Mouse (Mus musculus): ENCODE results near the gene Nacad. TPM values are rescaled to one million over a fixed set of nuclear protein-coding genes. Genes with fewer than 3 reads are reported as not detected.

Gene Nacad
- total RNA-seq, 1 experiment from 2014 or later: 0.05 TPM

- peak; percentile 90 for ATAC-seq (replicated peaks in 1 of 2; ENCODE audit: insufficient read depth in 1 of 2, low FRiP score in 2 of 2, low TSS enrichment in 1 of 2, low read depth in 1 of 2, poor library complexity in 2 of 2, severe bottlenecking in 2 of 2)
Measured at GRCm38 (mm10) chr11:6615250-6616205, 9.7 kb upstream of the Nacad start.

GRCm38 (mm10) chr11:6605021-6605481, 802 bp downstream of the Nacad start:
- ATAC-seq (replicated peaks in 1 of 2; ENCODE audit: insufficient read depth in 1 of 2, low FRiP score in 2 of 2, low TSS enrichment in 1 of 2, low read depth in 1 of 2, poor library complexity in 2 of 2, severe bottlenecking in 2 of 2): no peak

GRCm38 (mm10) chr11:6604604-6604936, 1.3 kb downstream of the Nacad start:
- ATAC-seq (replicated peaks in 1 of 2; ENCODE audit: insufficient read depth in 1 of 2, low FRiP score in 2 of 2, low TSS enrichment in 1 of 2, low read depth in 1 of 2, poor library complexity in 2 of 2, severe bottlenecking in 2 of 2): no peak

GRCm38 (mm10) chr11:6603887-6604603, 1.8 kb downstream of the Nacad start:
- ATAC-seq (replicated peaks in 1 of 2; ENCODE audit: insufficient read depth in 1 of 2, low FRiP score in 2 of 2, low TSS enrichment in 1 of 2, low read depth in 1 of 2, poor library complexity in 2 of 2, severe bottlenecking in 2 of 2): peak; percentile 47 to 57

- no peak for ATAC-seq (replicated peaks in 1 of 2; ENCODE audit: insufficient read depth in 1 of 2, low FRiP score in 2 of 2, low TSS enrichment in 1 of 2, low read depth in 1 of 2, poor library complexity in 2 of 2, severe bottlenecking in 2 of 2)
Measured at GRCm38 (mm10) chr11:6603224-6603623, 2.6 kb downstream of the Nacad start.

GRCm38 (mm10) chr11:6602662-6603061, 3.2 kb downstream of the Nacad start:
- ATAC-seq (replicated peaks in 1 of 2; ENCODE audit: insufficient read depth in 1 of 2, low FRiP score in 2 of 2, low TSS enrichment in 1 of 2, low read depth in 1 of 2, poor library complexity in 2 of 2, severe bottlenecking in 2 of 2): no peak

GRCm38 (mm10) chr11:6601649-6602480, 4.0 kb downstream of the Nacad start:
- no peak for ATAC-seq (replicated peaks in 1 of 2; ENCODE audit: insufficient read depth in 1 of 2, low FRiP score in 2 of 2, low TSS enrichment in 1 of 2, low read depth in 1 of 2, poor library complexity in 2 of 2, severe bottlenecking in 2 of 2)

- no peak for ATAC-seq (replicated peaks in 1 of 2; ENCODE audit: insufficient read depth in 1 of 2, low FRiP score in 2 of 2, low TSS enrichment in 1 of 2, low read depth in 1 of 2, poor library complexity in 2 of 2, severe bottlenecking in 2 of 2)
Measured at GRCm38 (mm10) chr11:6600284-6600944, 5.4 kb downstream of the Nacad start.

- ATAC-seq (replicated peaks in 1 of 2; ENCODE audit: insufficient read depth in 1 of 2, low FRiP score in 2 of 2, low TSS enrichment in 1 of 2, low read depth in 1 of 2, poor library complexity in 2 of 2, severe bottlenecking in 2 of 2): no peak
Measured at GRCm38 (mm10) chr11:6599831-6600230, 6.0 kb downstream of the Nacad start.

- no peak for ATAC-seq (replicated peaks in 1 of 2; ENCODE audit: insufficient read depth in 1 of 2, low FRiP score in 2 of 2, low TSS enrichment in 1 of 2, low read depth in 1 of 2, poor library complexity in 2 of 2, severe bottlenecking in 2 of 2)
Measured at GRCm38 (mm10) chr11:6599011-6599681, 6.7 kb downstream of the Nacad start.

GRCm38 (mm10) chr11:6598191-6598889, 7.5 kb downstream of the Nacad start:
- no peak for ATAC-seq (replicated peaks in 1 of 2; ENCODE audit: insufficient read depth in 1 of 2, low FRiP score in 2 of 2, low TSS enrichment in 1 of 2, low read depth in 1 of 2, poor library complexity in 2 of 2, severe bottlenecking in 2 of 2)

GRCm38 (mm10) chr11:6597523-6597922, 8.3 kb downstream of the Nacad start:
- no peak for ATAC-seq (replicated peaks in 1 of 2; ENCODE audit: insufficient read depth in 1 of 2, low FRiP score in 2 of 2, low TSS enrichment in 1 of 2, low read depth in 1 of 2, poor library complexity in 2 of 2, severe bottlenecking in 2 of 2)

GRCm38 (mm10) chr11:6596616-6597015, 9.2 kb downstream of the Nacad start:
- ATAC-seq (replicated peaks in 1 of 2; ENCODE audit: insufficient read depth in 1 of 2, low FRiP score in 2 of 2, low TSS enrichment in 1 of 2, low read depth in 1 of 2, poor library complexity in 2 of 2, severe bottlenecking in 2 of 2): no peak

- no peak for ATAC-seq (replicated peaks in 1 of 2; ENCODE audit: insufficient read depth in 1 of 2, low FRiP score in 2 of 2, low TSS enrichment in 1 of 2, low read depth in 1 of 2, poor library complexity in 2 of 2, severe bottlenecking in 2 of 2)
Measured at GRCm38 (mm10) chr11:6596205-6596604, 9.6 kb downstream of the Nacad start.

GRCm38 (mm10) chr11:6595339-6595738, 10.5 kb downstream of the Nacad start:
- ATAC-seq (replicated peaks in 1 of 2; ENCODE audit: insufficient read depth in 1 of 2, low FRiP score in 2 of 2, low TSS enrichment in 1 of 2, low read depth in 1 of 2, poor library complexity in 2 of 2, severe bottlenecking in 2 of 2): no peak

- ATAC-seq (replicated peaks in 1 of 2; ENCODE audit: insufficient read depth in 1 of 2, low FRiP score in 2 of 2, low TSS enrichment in 1 of 2, low read depth in 1 of 2, poor library complexity in 2 of 2, severe bottlenecking in 2 of 2): no peak
Measured at GRCm38 (mm10) chr11:6594845-6595244, 11.0 kb downstream of the Nacad start.

All from hematopoietic stem cell, adult 5-6 weeks (primary cell).